Mouse (Mus musculus) mesoderm, embryonic 11.5 days (tissue): ENCODE measurements around the gene Gm3187.
"Not testable (repeated sequence)": the region's sequence is repeated elsewhere in the genome, so short reads cannot be mapped to it uniquely, and the experiment has no call there.

ENCODE experiments used
- DNase-seq: peaks from one replicate; pipeline ENCODE4 v3.0.0-alpha.2; 2012; ENCODE audit warnings: low read depth, low spot score

Gene Gm3187

GRCm38 (mm10) chr14:5483907-5484306, at the start of gene Gm3187:
Gene Gm3187, plus strand, starts transcription at chr14:5484207.
- DNase-seq: not testable (repeated sequence)

GRCm38 (mm10) chr14:5455367-5455766, 28.6 kb upstream of the Gm3187 start, which contains the start of gene Gm3194:
Gene Gm3194, minus strand, starts transcription at chr14:5455467.
- DNase-seq: not testable (repeated sequence)

GRCm38 (mm10) chr14:5460469-5460868, 23.5 kb upstream of the Gm3187 start:
- not testable (repeated sequence) for DNase-seq

- DNase-seq: not testable (repeated sequence)
These were observed 6.3 kb upstream of the Gm3187 start, which contains the start of gene Gm8246 for GRCm38 (mm10) chr14:5477730-5478129. Gene Gm8246, minus strand, starts transcription at chr14:5477830.

- DNase-seq: not testable (repeated sequence)
These were observed 17.4 kb downstream of the Gm3187 start, which contains the start of gene Gm3488 for GRCm38 (mm10) chr14:5501374-5501773. Gene Gm3488, plus strand, starts transcription at chr14:5501674.

GRCm38 (mm10) chr14:5538196-5538595, 54.2 kb downstream of the Gm3187 start, which contains the start of gene Gm3532:
Gene Gm3532, plus strand, starts transcription at chr14:5538496.
- DNase-seq: not testable (repeated sequence)
